Mouse (Mus musculus): ENCODE data around the gene Gm49340.
"Not testable (repeated sequence)": the region's sequence is repeated elsewhere in the genome, so short reads cannot be mapped to it uniquely, and the experiment has no call there.

Gm49340 gene

DNA sequence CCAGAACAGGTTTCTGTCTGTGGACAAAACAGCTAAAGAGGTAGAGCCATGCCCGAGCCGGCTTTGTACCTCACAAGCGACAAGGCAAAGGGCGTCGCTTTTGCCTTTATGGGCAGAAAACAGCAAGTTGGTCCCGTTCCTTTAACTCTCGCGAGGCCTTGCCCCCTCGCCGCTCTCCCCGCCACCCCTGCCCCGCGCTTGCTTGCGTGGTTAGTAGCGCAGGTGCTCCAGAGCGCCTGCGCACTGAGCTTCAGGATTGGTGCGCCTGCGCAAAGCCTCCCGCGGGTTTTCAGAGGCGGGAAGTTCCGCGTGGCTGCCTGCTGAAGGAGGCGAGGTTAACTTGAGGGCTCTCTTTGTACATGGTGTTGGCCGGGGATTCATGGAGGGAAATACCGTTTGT, at the start of gene Gm49340, which contains the start of the genes Aspa and Spata22:
TSS of gene Gm49340 (plus strand) at position 300 of the 400 bp plus-strand sequence.
TSS of gene Aspa (minus strand) at position 155 of the 400 bp plus-strand sequence.
TSS of gene Spata22 (plus strand) at position 300 of the 400 bp plus-strand sequence.
- no peak for DNase-seq (ENCODE audit: inconsistent age in 2 of 2, low spot score in 1 of 2)

DNA sequence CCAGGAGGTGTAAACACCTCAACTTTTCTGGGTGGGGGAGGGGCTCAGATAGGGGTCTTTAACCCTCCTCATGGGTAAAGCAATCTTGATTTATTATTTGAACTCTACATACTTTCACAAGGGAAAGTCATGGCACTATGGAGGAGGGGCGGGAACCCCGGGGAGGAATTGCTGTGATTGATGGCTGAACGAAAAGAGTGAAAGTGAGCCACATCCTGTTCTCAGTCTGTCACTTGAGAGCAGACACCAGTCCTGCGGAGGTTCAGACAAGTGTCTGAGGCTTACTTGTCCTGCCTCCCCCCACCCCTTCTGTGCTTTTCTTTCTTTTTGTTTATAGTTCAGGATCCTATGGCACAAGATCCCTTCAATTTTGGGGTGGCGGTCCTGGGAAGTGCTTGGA, 48.8 kb upstream of the Gm49340 start:
- DNase-seq (ENCODE audit: inconsistent age in 2 of 2, low spot score in 1 of 2), result no peak

DNA sequence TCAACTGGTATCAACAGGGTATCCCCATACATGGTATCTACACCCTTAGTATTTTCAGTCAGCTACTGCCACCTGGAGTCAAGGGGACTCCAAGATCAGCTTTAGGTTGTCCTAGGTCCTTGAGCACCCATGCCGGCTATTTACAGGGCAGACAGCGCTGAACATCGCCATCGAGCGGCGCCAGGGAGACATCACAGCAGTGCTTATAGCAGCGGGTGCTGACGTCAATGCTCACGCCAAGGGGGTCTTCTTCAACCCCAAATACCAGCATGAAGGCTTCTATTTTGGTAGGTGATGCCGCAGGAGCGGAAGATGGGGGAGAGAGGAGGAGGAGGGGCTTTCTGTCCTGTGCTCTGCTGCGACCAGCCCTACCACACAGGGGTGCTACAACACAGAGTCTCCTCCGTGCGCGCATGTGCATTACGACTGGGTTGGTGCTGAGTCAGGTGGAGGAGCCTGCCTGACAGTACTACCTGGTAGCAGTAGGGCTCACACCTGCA, 48.0 kb upstream of the Gm49340 start:
- DNase-seq (ENCODE audit: inconsistent age in 2 of 2, low spot score in 1 of 2), result peak; percentile 33 to 77

DNA sequence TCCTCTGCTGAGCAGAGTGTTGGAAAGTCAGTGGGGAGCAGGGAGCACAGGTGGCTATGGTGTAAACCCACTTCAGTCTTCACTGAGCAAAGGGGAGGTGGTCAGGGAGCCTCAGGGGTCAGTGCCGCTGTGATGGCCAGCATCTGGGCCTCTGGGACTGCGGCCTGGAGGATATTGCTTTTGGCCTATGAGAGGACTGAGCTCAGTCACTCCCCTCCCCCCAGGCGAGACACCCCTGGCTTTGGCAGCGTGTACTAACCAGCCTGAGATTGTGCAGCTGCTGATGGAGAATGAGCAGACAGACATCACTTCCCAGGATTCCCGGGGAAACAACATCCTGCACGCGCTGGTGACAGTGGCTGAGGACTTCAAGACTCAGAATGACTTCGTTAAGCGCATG, 46.2 kb upstream of the Gm49340 start:
- no peak for DNase-seq (ENCODE audit: inconsistent age in 2 of 2, low spot score in 1 of 2)

DNA sequence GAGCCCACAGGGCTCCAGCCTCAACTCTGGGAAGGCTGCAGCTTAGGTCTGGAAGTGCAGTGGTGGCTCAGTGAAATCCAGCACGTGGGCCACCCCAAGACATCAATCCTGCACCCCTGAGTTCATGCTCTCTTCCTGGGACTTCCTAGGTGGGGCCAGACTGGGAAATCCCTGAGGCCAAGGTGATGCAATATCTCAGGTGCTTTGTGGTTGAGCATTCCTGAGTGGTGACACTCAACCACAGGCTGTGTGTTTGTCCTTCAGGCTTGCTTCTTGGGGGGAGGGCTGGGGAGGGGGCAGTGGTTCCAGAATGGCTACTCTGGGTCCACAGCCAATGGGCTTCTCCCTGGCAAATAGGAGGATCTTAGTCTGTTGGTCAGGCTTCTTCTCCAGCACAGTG, 45.6 kb upstream of the Gm49340 start:
- DNase-seq (ENCODE audit: inconsistent age in 2 of 2, low spot score in 1 of 2), result no peak

DNA sequence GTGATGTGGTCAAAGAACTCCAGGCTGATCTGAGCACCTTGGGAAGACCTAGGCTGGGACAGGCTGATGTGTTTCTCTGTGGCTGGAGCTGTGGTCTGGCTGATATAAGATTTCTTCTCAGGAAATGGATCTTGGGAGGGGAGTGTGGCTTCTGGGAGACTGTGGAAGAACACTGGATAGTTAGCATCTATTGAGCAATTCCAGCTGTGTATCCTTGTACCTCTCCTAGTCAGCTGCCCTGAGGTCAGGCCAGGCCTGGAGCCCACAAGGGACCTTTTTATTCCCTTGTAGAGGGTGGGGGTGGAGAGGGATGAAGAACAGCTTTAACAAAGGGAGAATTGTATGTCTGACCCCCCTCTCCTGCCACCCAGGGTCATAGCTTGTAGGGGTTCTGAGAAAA, 45.2 kb upstream of the Gm49340 start:
- no peak for DNase-seq (ENCODE audit: inconsistent age in 2 of 2, low spot score in 1 of 2)

DNA sequence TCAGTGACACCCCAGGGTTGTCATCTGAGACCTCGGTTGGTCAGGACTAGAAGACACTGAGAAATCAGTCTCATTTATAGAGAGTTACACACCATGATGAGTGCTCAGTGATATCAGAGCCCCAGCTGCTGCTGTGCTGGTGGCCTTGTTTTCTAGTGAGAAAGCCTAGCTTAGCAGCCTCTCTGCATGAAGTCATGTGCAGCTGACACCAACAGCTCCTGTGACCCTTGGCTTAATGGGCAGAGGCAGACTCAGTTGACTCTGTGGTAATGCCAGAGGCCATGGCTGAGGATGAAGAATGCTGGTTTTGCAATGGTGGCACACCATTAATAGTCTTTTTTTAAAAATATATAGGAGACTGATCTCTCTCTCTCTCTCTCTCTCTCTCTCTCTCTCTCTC, 39.9 kb upstream of the Gm49340 start:
- DNase-seq (ENCODE audit: inconsistent age in 2 of 2, low spot score in 1 of 2), result no peak

DNA sequence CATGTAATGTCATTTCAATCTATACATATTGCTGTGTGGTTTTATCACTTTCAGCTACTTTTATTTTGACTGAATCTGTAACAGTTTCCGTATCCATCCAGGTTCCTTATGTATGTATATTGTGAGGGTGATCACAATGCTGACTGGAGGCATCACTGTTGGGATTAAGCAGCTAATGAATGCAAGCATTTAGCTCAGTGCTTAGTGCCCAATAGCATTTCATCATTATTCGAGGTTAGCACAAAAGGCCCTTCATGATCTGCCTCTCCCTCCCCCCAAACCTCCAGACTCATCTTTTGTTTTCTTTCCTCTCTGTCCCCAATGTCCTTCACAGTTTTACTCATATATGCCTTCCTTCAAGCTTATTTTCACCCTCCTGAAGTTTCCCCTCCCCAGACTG, 26.4 kb upstream of the Gm49340 start:
- no peak for DNase-seq (ENCODE audit: inconsistent age in 2 of 2, low spot score in 1 of 2)

DNA sequence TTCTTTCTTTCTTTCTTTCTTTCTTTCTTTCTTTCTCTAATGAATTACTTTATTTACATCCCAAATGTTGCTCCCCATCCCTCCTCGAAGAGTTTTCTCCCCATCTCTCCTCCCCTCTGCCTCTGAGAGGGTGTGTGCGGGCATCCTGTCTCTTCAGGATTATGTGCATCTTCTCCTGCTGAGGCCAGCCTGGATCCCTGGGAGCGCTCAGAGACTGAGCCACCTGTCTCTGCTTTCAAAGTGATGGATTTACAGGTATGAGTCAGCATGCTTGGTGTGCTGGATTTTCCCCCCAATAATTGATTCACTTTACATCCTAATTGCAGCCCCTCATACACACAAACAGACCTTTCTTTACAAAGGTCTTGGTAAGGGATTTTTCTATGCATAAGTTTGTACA, 13.6 kb upstream of the Gm49340 start:
- no peak for DNase-seq (ENCODE audit: inconsistent age in 2 of 2, low spot score in 1 of 2)

DNA sequence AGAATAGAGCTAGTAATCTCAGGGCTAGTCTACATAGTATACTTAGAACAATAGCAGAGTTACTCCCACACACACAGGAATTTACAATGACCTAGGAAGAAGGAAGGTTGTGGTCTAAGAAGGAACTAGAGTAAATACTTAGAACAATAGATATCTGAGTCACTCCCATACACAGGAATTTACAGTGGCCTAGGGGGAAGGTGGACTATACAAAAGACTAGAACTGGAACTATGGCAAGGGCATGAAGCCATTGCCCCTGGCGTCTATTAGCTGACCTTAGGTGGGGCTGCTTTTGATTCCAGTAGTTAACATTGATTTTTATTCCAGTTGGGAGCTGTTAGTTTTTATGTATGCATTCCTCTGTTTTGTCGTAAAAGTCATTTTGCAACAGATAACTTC, 11.0 kb upstream of the Gm49340 start:
- DNase-seq (ENCODE audit: inconsistent age in 2 of 2, low spot score in 1 of 2), result not testable (repeated sequence)

DNA sequence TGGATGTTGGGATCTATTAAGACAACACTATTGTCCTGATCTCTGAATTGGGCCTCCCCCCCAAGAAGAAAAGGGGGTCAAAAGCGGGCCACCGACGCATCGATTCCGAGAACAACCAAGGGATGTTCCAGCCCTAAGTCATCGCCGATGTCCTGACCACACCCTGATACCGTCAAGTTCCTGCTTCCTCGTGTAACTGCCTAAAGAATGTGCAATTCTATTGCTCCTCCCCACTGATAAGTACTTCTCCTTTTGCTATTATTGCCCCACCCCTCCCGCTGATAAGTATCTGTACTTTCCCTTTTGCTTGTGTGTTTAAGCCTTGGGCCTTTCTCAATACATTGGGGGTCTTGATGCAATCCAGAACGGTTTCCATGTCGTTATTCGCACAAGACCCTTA, 8.5 kb upstream of the Gm49340 start:
- DNase-seq (ENCODE audit: inconsistent age in 2 of 2, low spot score in 1 of 2), result not testable (repeated sequence)

DNA sequence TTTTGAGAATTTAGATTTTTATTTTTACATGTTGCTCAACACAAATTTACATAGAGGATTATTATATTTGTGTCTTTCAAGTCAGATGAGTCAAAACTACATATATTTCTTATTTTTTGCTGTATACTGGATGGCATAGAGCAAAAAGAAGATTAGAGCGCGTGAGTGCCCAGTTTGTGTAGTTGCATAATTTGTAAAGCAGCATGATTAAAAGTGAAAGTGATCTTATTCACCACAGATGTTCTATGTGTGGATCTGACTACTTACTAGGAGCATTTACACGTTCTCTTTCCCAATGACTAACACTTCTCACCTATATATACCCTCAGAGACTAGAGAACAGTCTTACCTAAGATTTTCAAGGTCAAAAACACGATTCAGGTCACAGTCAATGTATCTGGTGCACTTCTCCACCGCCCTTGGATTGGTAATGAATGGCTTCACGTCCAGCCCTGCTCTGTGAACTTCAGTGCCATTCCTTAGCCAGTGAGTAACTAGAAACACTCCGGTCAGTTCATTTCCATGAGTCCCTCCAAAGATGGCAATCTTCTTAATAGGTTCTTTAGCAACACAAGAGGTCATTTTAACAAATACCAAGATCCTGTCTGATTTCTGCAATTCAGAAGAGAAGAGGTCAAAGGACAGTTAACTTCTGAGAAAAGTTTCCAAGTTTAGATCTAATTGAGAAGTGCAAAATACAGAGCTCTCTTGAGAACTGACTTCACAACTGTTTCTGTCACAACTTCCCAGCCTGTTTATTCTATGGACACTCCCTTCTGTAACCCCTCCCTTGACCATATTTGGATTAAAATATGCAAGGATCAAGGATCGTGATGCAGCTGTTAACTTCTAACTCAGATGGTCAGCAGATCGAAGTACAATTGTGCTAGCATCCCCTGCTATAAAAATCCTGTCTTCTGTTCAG, 5.4 kb upstream of the Gm49340 start:
- DNase-seq (ENCODE audit: inconsistent age in 2 of 2, low spot score in 1 of 2), result peak in 1 of 2 experiments; percentile 63

DNA sequence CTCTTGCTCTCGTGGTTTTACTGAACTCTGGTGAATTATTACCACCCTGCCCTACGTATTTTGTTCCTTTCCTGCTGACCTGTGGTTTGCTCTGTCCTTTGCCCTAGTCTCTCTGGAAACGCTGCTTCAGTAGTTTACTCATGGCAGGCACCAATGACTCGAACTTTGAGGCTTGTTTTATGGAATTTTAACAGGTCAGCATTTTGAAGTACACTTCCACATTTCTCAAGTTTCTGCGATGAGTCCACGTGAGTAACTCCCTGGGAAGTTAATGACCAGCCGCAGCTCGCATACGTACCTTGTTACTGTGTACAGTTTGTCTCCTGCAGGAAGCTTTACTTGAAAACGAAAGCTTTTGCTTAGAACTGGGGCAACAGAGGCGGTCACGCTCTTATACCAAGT, 3.1 kb upstream of the Gm49340 start:
- DNase-seq (ENCODE audit: inconsistent age in 2 of 2, low spot score in 1 of 2), result peak; percentile 37 to 81

DNA sequence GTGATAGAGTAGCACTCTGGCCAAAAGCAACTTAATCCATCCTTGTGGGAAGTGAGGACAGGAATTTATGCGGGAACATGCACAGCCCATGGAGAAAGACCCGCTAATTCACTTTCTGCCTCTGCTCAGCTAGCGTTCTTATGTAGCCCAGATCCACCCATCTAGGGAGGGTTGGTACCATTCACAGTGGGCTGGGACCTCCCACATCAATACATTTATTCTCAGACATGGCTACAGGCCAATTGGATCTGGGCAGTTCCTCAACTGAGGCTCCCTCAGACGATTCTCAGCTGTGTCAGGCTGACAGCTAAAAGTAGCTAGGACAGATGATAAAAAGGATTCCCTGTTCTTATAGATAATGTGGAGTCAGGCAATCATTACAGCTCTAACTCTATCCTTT, 2.2 kb upstream of the Gm49340 start:
- peak in 1 of 2 experiments; percentile 29 for DNase-seq (ENCODE audit: inconsistent age in 2 of 2, low spot score in 1 of 2)

DNA sequence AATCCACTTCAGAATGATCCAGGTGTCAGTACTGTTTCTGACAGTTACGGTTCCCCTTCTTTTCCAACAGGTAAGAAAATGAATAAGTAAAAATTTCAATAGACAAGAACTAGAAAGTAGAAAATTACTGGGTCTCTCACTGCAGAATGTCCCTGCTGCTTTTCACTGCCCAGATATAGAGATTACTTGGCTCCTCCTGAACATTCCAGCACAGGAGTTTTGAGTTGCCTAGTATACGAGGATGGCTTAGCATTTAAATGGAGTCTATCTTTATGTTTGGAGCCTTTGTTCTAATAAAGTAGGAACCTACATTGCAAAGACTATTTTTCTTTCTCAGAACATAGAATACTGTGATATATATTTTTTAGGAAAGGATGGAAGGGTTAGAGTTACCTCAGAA, 3.8 kb downstream of the Gm49340 start:
- no peak for DNase-seq (ENCODE audit: inconsistent age in 2 of 2, low spot score in 1 of 2)

DNA sequence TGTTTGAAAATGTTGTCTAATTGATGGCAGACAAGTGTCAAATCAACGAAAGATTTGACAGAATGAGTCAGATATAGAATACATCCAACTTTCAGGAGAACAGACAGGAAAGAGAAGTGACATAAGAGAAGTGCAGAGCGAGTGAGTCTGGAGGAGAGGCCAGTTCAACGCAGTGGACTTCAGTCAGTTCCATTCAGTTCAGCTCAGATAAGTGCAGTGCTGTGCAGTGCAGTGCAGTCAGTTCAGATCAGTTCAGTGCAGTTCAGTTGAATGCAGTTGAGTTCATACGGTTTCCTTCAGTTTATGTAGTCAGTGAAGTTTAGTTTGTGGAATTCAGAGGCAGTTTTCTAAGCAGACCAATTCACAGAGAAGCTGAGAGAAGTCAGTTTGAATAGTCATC, 7.4 kb downstream of the Gm49340 start:
- no peak for DNase-seq (ENCODE audit: inconsistent age in 2 of 2, low spot score in 1 of 2)

DNA sequence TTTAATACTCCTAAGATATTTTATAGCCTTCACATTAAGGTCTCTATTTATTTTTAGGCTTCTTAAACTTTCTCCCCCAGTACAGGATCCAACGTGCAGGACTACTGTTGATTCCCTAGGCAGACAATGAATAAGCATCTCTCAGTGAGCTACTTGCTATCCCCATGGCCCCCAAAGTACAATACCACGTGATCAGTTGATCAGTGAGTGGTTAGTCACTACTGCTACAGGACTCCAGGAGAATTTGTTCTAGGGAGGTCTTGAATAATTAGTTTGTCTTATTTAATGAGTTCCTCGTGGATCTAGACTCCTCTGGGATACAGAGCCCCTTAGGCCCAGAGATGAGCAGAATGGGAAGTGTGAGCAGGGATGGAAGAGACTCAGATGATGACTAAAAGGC, 20.9 kb downstream of the Gm49340 start, which contains the start of gene Olfr20:
TSS of gene Olfr20 (plus strand) at position 301 of the 400 bp plus-strand sequence.
- DNase-seq (ENCODE audit: inconsistent age in 2 of 2, low spot score in 1 of 2), result no peak

DNA sequence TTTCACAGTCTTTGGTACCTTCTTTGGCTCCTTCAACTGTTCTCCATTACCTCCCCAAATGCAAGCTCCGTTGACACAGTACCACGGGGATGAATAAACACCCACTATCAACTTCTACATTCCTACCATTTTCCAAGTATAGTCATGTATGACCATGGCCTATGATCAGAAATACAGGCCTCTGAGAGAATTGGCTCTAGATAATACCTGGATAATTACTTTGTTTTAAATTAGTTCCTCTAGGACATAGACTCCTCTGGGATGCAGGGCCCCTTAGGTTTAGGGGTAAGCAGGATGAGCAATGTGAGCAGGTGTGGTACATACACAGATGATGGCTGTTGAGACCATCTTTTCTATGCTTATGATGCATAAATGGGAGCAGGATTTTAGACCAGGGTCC, 41.4 kb downstream of the Gm49340 start, which contains the start of gene Olfr376:
TSS of gene Olfr376 (plus strand) at position 301 of the 400 bp plus-strand sequence.
- no peak for DNase-seq (ENCODE audit: inconsistent age in 2 of 2, low spot score in 1 of 2)

DNA sequence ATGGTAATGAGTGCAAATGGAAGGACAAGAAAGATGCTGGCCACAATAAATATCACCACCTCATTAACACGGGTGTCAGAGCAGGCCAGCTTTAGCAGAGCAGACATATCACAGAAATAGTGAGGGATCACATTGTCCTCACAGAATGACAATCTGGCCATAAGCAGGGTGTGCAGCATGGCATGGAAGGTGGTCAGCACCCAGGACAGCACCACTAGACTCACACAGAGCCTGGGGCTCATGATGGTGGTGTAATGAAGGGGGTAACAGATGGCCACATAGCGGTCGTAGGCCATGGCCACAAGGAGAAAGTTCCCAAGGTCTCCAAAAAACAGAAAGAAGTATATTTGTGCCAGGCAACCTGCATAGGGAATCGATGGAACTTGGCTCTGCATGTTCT, 65.8 kb downstream of the Gm49340 start:
- no peak for DNase-seq (ENCODE audit: inconsistent age in 2 of 2, low spot score in 1 of 2)

DNA sequence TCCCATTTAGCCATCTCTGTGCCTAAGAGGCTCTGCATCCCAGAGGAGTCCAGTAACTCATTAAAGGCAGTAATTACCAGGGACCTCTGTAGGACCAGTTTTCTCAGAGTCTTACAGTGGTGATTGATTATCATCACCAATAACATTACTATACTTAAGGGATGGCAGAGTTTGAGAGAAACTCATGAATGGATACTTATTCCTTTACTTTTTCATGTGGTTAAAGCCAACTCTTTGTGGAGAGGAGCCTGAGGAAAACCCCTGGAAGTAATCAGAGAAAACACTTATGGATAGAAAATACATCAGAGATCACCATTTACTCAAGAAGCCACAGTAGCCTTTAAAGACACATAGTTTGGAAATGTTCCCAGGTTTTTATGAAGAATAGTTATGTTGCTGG, 70.0 kb downstream of the Gm49340 start, which contains the start of gene Olfr1:
TSS of gene Olfr1 (minus strand) at position 101 of the 400 bp plus-strand sequence.
- DNase-seq (ENCODE audit: inconsistent age in 2 of 2, low spot score in 1 of 2), result no peak
